Mouse (Mus musculus) layer of hippocampus, adult 8-10 months (tissue): ENCODE results near the gene Fam83b. TPM values are rescaled to one million over a fixed set of nuclear protein-coding genes. Genes with fewer than 3 reads are reported as not detected.

Source experiments
- DNase-seq, 2 experiments: peaks; one replicate each; pipeline ENCODE4 v3.0.0; 2022; ENCODE audit warnings: low spot score in 2 of 2
- total RNA-seq, 4 experiments: library from RNA; stranded (reverse); gene quantifications; 2 replicates each; pipeline ENCODE4 v1.2.4; 2022

Fam83b gene
- under 1 TPM; 0.14 to 0.31 (median 0.23) TPM for total RNA-seq

DNA sequence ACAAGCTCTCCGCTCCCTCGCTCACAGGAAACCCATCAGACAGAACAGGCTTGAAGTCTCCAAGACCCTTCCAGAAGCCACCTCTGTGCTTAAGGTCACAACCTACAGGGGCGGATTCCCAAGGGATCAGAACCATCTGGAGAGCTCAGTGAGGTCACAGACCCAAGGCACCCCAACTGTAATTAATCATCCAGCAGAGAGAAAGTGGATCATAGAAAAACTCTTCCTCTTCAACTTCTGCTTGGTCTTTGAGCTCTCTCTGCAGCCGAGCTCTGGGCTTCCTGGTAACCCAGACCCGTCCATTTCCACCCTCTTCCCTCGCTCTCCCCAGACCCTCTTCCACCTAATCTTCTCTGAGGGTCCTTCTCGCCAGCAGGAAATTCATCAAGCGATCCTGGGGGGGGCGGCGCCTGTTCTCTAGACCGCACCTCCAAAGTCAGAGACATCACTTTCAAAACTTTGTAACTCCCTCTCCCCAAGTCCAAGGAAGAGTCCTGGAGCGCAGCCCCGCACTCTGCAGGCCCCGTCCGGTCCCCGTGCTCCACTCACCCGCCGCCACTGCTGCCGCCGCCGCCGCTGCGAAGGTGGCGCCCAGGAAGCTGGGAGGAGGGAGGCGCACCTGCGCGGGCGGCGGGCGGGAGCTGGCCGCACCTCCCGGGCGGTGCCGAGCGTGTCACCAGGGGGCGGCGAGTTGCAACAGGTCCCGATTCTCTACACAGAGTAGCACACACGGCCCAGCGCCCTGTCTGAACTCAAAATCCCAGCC, at the start of gene Fam83b:
Fam83b (minus strand) TSS at position 602 of the 766 bp plus-strand sequence.
- DNase-seq: no peak

DNA sequence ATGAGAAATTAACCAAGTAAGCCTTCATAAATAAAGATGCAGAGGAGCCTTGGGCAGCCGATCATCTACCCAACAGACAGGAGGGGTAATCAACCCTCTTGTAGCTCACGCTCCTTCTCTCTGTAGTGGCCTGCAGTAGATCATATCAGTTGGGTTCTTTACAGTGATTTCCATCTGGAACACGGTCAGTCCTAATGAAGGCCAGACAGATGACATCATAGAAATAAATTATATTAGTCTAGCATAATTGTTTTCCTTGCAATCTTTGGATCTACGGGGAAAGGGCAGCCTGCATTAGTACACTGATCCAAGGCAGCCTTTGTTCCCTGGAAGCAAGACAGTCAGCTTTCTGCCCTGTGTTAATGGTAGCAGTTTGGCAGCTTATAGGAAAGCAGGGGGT, 47.2 kb upstream of the Fam83b start:
- no peak for DNase-seq

DNA sequence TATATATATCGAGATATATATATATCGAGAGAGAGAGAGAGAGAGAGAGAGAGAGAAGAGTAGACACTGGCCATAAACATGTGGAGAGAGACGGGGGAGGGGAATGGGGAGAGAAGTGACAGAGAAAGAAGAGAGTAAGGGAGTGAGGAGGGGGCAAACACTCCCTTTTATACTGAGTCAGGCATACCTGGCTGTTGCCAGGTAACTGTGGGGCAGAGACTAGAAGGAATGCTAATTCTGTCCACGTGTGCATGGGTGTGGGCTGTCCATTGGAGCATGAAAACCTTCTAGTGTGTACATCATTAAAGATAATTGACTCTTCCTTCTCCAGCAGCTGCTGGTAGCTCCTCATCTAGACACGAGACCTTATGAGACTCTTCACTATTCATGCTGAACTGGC, 36.8 kb upstream of the Fam83b start:
- DNase-seq: no peak

- no peak for DNase-seq
Measured at GRCm38 (mm10) chr9:76602874-76603273, 36.0 kb upstream of the Fam83b start.

- no peak for DNase-seq
Measured at GRCm38 (mm10) chr9:76597395-76597794, 30.5 kb upstream of the Fam83b start.

GRCm38 (mm10) chr9:76593841-76594240, 26.9 kb upstream of the Fam83b start:
- DNase-seq: no peak

GRCm38 (mm10) chr9:76583943-76584342, 17.0 kb upstream of the Fam83b start:
- DNase-seq: no peak

DNA sequence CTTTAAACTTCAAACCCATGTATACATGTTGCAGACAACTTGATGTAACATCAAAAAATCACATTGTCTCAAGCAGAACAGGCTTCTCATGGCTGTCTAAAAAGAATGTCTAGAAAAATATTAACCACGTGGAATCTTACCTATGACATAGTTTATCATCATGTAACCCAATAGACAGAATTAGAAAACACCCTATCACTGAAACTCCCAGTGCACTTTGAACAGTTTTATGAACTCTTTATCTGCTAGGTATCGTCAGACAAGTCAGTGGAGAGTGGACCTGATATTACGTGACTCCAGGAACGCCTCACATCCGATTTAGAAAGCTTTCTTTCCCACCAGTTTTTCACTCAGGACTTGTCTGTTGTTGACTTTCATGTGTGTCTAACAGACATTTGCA, 15.1 kb upstream of the Fam83b start:
- no peak for DNase-seq

GRCm38 (mm10) chr9:76567281-76567655, 352 bp upstream of the Fam83b start:
- no peak for DNase-seq

DNA sequence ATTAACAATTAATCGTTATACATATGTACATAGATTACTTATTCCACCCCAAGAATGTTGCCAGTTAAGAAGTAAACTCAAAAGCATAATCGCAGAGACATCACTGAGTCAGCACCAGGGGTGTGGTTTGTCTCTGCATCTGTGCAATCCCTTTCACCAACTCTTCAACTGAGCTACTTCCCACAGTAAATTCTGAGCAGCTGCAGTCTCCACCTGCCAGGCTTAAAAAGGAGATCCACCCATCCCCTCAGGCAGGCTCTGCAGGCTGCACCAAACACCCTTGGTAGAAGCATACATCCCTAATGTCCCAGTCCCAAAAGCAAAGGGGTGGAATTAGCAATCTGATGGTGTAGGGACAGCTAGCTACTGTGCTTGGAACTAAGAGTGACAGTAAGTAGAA, 1.3 kb downstream of the Fam83b start:
- DNase-seq: peak in 1 of 2 experiments; percentile 13

GRCm38 (mm10) chr9:76564071-76564470, 2.8 kb downstream of the Fam83b start:
- DNase-seq: no peak

GRCm38 (mm10) chr9:76562794-76563193, 4.1 kb downstream of the Fam83b start:
- no peak for DNase-seq

DNA sequence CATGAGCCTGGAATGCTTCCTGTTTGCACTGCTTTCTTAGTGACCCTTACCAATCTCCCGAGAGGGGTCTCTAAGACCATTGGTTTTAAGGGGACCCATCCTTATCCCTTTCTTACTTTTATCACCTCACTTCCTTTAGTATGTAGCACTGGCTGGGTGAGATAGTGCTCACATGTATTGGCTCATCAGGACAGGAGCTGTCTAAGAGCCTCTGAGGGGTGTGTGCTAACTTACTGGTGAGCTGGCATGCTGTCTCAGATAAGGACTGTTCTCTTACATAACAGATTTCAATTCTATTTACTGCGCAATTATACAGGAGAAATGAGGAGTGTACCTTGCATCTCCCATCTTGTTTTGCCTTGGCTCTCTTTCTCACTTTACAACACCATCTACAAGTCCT, 7.7 kb downstream of the Fam83b start:
- DNase-seq: no peak

DNA sequence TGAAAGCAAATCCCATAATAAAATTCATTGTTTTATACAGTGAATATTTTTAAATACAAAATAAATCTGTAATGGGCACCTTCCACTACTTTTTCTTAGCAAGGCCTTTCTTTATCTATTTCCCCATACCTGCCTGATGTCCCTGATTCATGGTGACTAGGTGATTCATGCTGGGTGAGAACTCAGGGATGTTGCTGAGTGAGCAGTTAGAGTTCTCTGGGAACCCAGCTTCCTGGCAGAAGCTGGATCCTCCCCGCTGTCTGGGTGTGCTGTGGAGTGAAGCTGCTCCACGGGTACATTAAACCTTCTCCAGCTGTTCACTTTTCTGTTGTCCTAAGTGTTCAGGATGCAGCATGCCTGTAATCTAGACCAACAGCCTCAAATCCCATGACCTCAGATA, 13.2 kb downstream of the Fam83b start:
- no peak for DNase-seq

DNA sequence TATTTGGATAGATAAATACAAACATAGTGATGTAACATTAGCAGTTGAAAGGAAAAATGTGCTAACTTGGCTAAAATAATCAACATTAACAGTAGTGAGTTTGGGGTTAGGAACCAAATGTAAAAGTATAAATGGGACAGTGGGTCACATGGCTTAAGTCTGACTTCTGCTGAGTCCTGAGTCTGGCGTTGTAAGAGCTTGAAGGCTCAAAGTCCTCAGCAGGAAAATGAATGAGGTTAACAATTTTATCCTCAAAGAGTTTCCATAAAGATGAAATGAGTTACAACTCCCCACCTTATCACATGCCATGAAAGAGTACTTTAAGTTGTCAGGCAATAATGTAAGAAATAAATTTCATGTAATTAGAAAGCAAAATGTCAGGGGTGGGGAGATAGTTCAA, 13.8 kb downstream of the Fam83b start:
- DNase-seq: no peak

GRCm38 (mm10) chr9:76546714-76547113, 20.2 kb downstream of the Fam83b start:
- DNase-seq: no peak

DNA sequence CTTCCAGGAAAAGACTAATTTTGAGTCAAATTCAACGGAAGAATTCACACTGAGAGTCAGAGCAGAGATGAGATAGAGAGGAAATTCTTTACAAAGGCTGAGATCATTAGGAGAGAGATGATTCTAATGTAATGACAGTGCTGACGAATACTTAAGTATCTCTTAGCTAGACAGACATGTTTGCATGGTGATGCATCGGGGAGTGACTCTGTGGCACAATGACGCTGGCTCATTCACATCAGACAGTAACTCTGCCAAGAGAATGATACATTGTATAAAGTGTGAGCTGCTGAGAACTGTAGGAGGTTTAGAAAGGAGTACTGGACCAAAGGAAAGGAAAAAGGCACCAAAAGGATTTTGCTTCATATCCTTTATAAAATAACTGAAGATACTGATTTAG, 26.2 kb downstream of the Fam83b start:
- no peak for DNase-seq

GRCm38 (mm10) chr9:76539953-76540621, 26.8 kb downstream of the Fam83b start:
- DNase-seq: no peak

- DNase-seq: no peak
Measured at GRCm38 (mm10) chr9:76539271-76539670, 27.6 kb downstream of the Fam83b start.

GRCm38 (mm10) chr9:76536032-76536431, 30.9 kb downstream of the Fam83b start:
- DNase-seq: no peak

- DNase-seq: no peak
Measured at GRCm38 (mm10) chr9:76532403-76532802, 34.5 kb downstream of the Fam83b start.

DNA sequence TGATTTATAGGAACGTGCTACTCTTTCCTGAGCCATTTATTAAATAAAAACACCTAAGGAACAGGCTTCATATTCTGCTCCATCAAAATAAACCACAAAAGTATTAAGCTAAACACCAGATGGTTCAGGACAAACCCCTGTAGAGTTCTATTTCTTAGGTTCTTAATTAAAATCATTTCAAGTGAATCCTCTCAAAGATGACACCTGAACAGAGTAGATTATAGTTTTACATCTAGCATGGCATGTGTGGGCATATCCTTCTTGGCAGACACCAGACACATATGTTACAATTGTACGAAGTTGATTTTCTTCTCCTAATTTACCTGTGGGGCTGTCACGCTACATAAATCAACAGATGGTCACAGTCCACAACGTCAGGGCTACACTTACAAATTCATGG, 35.5 kb downstream of the Fam83b start:
- DNase-seq: no peak

GRCm38 (mm10) chr9:76525592-76525991, 41.3 kb downstream of the Fam83b start:
- no peak for DNase-seq
